Comparison of ENCODE assay signal across 8 mouse cellular contexts in the genomic region with DNA sequence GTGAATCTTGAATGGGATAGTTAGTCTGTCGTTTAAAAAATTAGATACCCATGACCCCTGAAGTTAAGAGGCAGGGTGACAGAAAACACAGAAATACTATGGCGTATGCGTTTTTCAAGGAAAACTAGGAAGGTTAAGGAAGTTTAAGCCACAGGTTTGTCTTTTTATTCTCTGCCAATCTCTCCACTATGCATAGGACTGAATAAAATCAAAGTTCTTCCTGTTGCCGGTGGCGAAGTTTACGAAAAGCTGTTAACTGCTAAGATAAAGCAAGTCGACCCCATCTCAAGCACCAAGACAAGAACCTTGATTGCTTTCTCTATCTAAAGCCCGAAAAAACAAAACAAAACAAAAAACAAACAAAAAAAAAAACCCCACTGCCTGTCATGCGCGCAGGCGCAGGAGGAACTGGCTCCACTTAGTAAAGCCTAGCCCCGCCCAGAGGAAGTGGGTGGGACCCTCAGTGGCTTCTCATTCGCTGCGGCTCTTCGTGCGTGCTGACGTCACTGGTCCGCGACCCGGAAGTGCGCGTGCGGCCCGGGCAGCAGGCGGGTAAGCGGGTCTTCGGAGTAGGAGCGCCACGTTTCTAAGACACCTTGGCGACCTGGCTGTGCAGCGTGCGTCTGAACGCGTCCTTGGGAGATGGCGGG. TPM values are rescaled to one million over a fixed set of nuclear protein-coding genes. Genes with fewer than 3 reads are reported as not detected.
DNase-seq lines count a peak whose midpoint lies in the region; ATAC-seq and TF ChIP-seq lines count a peak whose summit lies in the region.

A gene (plus strand): TSS at position 481 of the 650 bp plus-strand sequence.

- TF ChIP-seq POLR2A in cortical plate, adult 2 months (IDR thresholded peaks at IDR 0.05; ENCODE audit: extremely low read depth, insufficient read depth, low read length), result peak; percentile 59; the same call in 1 of the 2 replicates

- peaks cover 2% of the 10 kb centered on the region; the same call in 1 of the 2 replicates for H3K4me1 ChIP-seq in cortical plate, adult 2 months (ENCODE audit: control insufficient read depth, insufficient read depth, low read length)
- H3K4me1 ChIP-seq in megakaryocyte, embryonic 14.5 days, result peaks cover 12% of the 10 kb centered on the region

- no peaks in the 10 kb centered on the region for H3K9me3 ChIP-seq in megakaryocyte, embryonic 14.5 days

- peak within 1 kb of the TSS; percentile 64 for H3K4me3 ChIP-seq in cortical plate, adult 2 months (ENCODE audit: insufficient read depth, low read length)
- H3K4me3 ChIP-seq in megakaryocyte, embryonic 14.5 days (replicated peaks), result peak within 1 kb of the TSS; percentile 91

- H3K27ac ChIP-seq in cortical plate, adult 2 months (ENCODE audit: insufficient read depth, low read length), result no peak within 1 kb of the TSS

- no peak for TF ChIP-seq CTCF in cortical plate, adult 2 months (IDR thresholded peaks at IDR 0.05; ENCODE audit: extremely low read depth, insufficient read depth, low read length)

- ATAC-seq in activated CD4-positive, CD25-positive, alpha-beta regulatory T cell, adult 4 months, result peak; percentile 99

- peak; percentile 94 to 97 for DNase-seq in gastrocnemius, adult 8-10 months (ENCODE audit: low spot score in 2 of 2)
- peak; percentile 89 for DNase-seq in hindlimb bud, embryonic 11.5 days (ENCODE audit: extremely low spot score, low read depth, low spot score)
- DNase-seq in left cerebral cortex, adult 8-10 months (ENCODE audit: low spot score in 2 of 2), result peak; percentile 92 to 96
- DNase-seq in right cerebral cortex, postnatal 10 days (ENCODE audit: low spot score in 2 of 2), result peak; percentile 99
- peak; percentile 97 for DNase-seq in urinary bladder, postnatal 25 days (ENCODE audit: low spot score)

- H3K27me3 ChIP-seq in megakaryocyte, embryonic 14.5 days (replicated peaks), result no peaks in the 10 kb centered on the region

- H3K36me3 ChIP-seq in megakaryocyte, embryonic 14.5 days (replicated peaks; ENCODE audit: low read length), result peaks cover 26% of the 10 kb centered on the region

RNA-seq across cellular contexts. Expression of the gene that starts here (rescaled TPM):
- 100 to 1,000 TPM in 1 of 2 experiments, 10 to 100 TPM in 1; 89.5 to 104 TPM for polyA plus RNA-seq in activated CD4-positive, CD25-positive, alpha-beta regulatory T cell, adult 4 months (2017; shearing (Covaris generic))
- polyA plus RNA-seq in cortical plate, adult 2 months (2012; rRNA removed), result 27.4 and 28.4 TPM in 2 replicates
- total RNA-seq in gastrocnemius, adult 8-10 months (2022), result 10 to 100 TPM; 18.1 to 26.2 (median 21.5) TPM
- total RNA-seq in left cerebral cortex, adult 8-10 months (2022), result 10 to 100 TPM; 46.1 to 56.2 (median 49.9) TPM
- 0.66 TPM in 1 of 2 replicates, not detected in the other for polyA plus RNA-seq in megakaryocyte, embryonic 14.5 days (2012; ENCODE audit: insufficient read depth, low replicate concordance)

Comparison
In these comparisons a context has a peak if more than half of its experiments do, and no peak if none do; other contexts are left out.
1. RNA of the gene that starts here (polyA plus RNA-seq): 89.5 to 104 TPM in activated CD4-positive, CD25-positive, alpha-beta regulatory T cell, adult 4 months and 27.4 to 28.4 TPM in cortical plate, adult 2 months; 0.66 TPM in megakaryocyte, embryonic 14.5 days; every median in the first group is over 10 times any median in the second.
2. Peak in every context shown above with its lines, with median percentiles within 50 percentile points of each other: DNase-seq.